Mouse (Mus musculus) neural tube, embryonic 13.5 days (tissue): Measurements from ENCODE around the gene Ip6k2. TPM values are rescaled to one million over a fixed set of nuclear protein-coding genes. Genes with fewer than 3 reads are reported as not detected.
A peak's percentile ranks its signal among the peaks of the same experiment; 100 is the strongest.

Experiments used
- ATAC-seq: fragments of 200-750 bp; cut with Nextera tagmentation; 2 replicates; pipeline ENCODE4 v1.8.0; 2017; ENCODE audit warnings: low read depth, mild to moderate bottlenecking, moderate TSS enrichment, moderate library complexity
- H3K27ac ChIP-seq: fragments of 300-500 bp; sonication (generic); replicated peaks from 2 replicates; pipeline ENCODE4 v1.5.1; 2015; ENCODE audit warnings: moderate library complexity, mild to moderate bottlenecking, inconsistent platforms
- H3K27me3 ChIP-seq: fragments of 300-500 bp; sonication (generic); 2 replicates; pipeline ENCODE4 v1.6.1; 2015; ENCODE audit warnings: mild to moderate bottlenecking, inconsistent platforms
- H3K36me3 ChIP-seq: fragments of 300-500 bp; sonication (generic); 2 replicates; pipeline ENCODE4 v1.6.1; 2015; ENCODE audit warnings: mild to moderate bottlenecking, inconsistent platforms
- H3K4me1 ChIP-seq: fragments of 300-500 bp; sonication (generic); replicated peaks from 2 replicates; pipeline ENCODE4 v1.6.1; 2015; ENCODE audit warnings: inconsistent platforms
- H3K4me2 ChIP-seq: fragments of 300-500 bp; sonication (generic); 2 replicates; pipeline ENCODE4 v1.6.1; 2015; ENCODE audit warnings: inconsistent platforms, mild to moderate bottlenecking, moderate library complexity
- H3K4me3 ChIP-seq: fragments of 300-500 bp; sonication (generic); 2 replicates; pipeline ENCODE4 v1.5.1; 2015; ENCODE audit warnings: mild to moderate bottlenecking, inconsistent platforms
- H3K9ac ChIP-seq: fragments of 300-500 bp; sonication (generic); 2 replicates; pipeline ENCODE4 v1.6.1; 2015; ENCODE audit warnings: moderate library complexity, mild to moderate bottlenecking, inconsistent platforms
- H3K9me3 ChIP-seq: fragments of 300-500 bp; sonication (generic); 2 replicates; pipeline ENCODE4 v1.6.1; 2016; ENCODE audit warnings: inconsistent platforms
- WGBS: fragments of 180-500 bp; shearing (Covaris S2); methylation state at CpG from one replicate; pipeline ENCODE4 v1.1.7; 2015; 5-methylcytosine and 5-hydroxymethylcytosine counted together
- polyA plus RNA-seq: library from polyadenylated mRNA; unstranded; fragments of >200 nt; fragmentation: Nextera tagmentation; extraction: Ambion mirVana; gene quantifications from 2 replicates; pipeline ENCODE4 v1.2.1, GENCODE M21; 2015

Gene Ip6k2
- polyA plus RNA-seq, 1 experiment from 2014 or later = 204 TPM

DNA sequence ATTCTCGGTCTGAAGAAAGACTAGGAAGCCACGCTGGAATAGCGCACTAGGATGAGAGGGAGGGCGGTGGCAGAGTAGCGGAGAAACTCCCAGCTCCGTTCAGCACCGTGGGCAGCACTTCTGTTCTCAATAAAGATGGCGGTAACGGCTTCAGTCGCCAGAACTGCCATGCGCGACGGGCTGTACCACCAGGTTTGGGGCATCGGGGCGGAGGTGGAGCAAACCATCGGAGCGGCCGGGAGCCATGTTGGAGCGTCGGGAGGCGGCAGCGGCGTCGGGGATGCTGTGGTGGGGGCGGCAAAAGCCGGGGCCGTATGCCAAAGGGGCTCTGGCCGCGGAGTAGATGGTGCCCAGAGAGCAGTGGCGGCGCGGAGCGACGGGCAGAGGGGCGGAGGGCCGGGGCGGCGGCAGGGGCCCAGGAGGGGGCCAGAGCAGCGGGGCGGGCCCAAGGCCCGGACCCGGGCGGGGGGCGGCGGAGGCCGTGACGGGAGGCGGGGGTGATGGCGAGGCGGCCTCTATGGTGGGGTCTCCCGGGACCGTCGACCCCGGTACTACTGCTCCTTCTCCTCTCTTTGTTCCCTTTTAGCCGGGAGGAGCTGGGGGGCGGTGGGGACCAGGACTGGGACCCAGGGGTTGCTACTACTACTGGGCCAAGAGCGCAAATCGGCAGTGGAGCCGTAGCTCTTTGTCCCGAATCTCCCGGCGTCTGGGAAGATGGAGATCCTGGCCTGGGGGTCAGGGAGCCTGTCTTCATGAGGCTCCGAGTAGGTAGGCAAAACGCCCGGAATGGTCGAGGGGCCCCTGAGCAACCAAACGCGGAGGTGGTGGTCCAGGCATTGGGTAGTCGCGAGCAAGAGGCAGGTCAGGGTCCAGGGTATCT lies 42.5 kb downstream of the Ip6k2 start, which contains the start of gene Celsr3:
Gene Celsr3, plus strand, starts transcription at position 501 of the 880 bp plus-strand sequence.
- 2% methylated on average over 65 of the region's 70 CpGs for WGBS
- Histone ChIP-seq H3K4me1 (peaks cover 65% of the 10 kb centered on the region), H3K27me3 (peaks cover 59% of the 10 kb centered on the region)

DNA sequence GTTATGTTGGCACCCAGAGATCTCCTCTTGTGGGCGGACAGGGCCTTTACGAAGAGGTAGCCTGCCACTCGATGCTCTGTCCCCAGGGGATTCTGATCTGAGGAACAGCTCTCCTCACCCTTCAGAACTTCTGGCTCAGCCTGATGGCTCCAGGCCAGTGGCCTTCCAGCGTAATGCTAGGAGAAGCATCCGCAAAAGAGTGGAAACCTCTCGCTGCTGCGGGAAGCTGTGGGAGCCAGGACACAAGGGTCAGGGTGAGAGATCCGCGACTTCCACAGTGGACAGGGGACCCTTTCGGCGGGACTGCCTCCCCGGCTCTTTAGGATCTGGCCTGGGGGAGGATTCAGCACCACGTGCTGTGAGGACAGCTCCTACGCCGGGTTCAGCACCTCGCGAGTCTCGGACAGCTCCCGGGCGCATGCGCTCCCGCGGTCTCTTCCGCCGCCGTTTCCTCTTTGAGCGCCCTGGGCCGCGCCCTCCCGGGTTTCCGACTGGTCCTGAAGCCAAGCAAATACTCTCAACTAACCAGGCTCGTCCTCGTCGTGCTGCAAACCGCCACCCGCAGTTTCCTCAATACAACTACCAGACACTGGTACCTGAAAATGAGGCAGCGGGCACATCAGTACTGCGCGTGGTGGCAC lies 43.2 kb downstream of the Ip6k2 start:
- Histone ChIP-seq H3K9ac (peak overlapping the region; percentile 91), H3K36me3 (peaks cover 35% of the 10 kb centered on the region), H3K4me3 (peak overlapping the region; percentile 74), H3K4me1 (peaks cover 72% of the 10 kb centered on the region), H3K4me2 (peak overlapping the region; percentile 97), H3K27ac (peak overlapping the region; percentile 87), H3K27me3 (peaks cover 66% of the 10 kb centered on the region), H3K9me3 (no peaks in the 10 kb centered on the region)
- no peak for ATAC-seq
- WGBS = 1% methylated on average over 39 of the region's 39 CpGs

More for the DNA sequence above, 42.5 kb downstream of the Ip6k2 start, which contains the start of gene Celsr3:
- ATAC-seq = peak; percentile 72
- Histone ChIP-seq H3K4me2 (peak within 1 kb of the TSS; percentile 97), H3K9me3 (no peaks in the 10 kb centered on the region), H3K4me3 (peak within 1 kb of the TSS; percentile 74), H3K36me3 (peaks cover 32% of the 10 kb centered on the region), H3K9ac (peak within 1 kb of the TSS; percentile 91), H3K27ac (peak within 1 kb of the TSS; percentile 87)

DNA sequence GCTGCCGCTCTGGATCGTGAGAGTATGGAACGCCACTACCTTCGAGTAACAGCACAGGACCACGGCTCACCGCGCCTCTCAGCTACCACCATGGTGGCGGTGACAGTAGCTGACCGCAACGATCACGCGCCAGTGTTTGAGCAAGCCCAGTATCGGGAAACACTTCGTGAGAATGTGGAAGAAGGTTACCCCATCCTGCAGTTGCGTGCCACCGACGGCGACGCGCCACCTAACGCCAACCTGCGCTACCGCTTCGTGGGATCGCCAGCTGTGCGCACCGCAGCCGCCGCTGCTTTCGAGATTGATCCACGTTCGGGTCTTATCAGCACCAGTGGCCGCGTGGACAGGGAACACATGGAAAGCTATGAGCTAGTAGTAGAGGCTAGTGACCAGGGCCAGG lies 43.9 kb downstream of the Ip6k2 start:
- peak overlapping the region; percentile 97 for H3K4me2 ChIP-seq
- peaks cover 41% of the 10 kb centered on the region for H3K36me3 ChIP-seq
- peaks cover 79% of the 10 kb centered on the region for H3K4me1 ChIP-seq
- H3K27me3 ChIP-seq = peaks cover 69% of the 10 kb centered on the region
- peak overlapping the region; percentile 91 for H3K9ac ChIP-seq
- ATAC-seq = no peak
- H3K27ac ChIP-seq = peak overlapping the region; percentile 87
- H3K9me3 ChIP-seq = no peaks in the 10 kb centered on the region
- H3K4me3 ChIP-seq = peak overlapping the region; percentile 74
- WGBS = 13% methylated on average over 34 of the region's 34 CpGs

DNA sequence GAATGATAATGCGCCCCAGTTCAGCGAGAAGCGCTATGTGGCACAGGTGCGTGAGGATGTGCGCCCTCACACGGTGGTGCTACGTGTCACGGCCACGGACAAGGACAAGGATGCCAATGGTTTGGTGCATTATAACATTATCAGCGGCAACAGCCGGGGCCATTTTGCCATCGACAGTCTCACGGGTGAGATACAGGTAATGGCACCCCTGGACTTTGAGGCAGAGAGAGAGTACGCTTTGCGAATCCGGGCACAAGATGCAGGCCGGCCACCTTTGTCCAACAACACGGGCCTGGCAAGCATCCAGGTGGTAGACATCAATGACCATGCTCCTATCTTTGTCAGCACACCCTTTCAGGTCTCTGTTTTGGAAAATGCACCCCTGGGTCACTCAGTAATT lies 44.3 kb downstream of the Ip6k2 start:
- Histone ChIP-seq H3K4me2 (peak overlapping the region; percentile 97), H3K4me1 (peaks cover 83% of the 10 kb centered on the region), H3K36me3 (peaks cover 46% of the 10 kb centered on the region), H3K9ac (peak overlapping the region; percentile 91), H3K27ac (no peak overlapping the region), H3K9me3 (no peaks in the 10 kb centered on the region), H3K27me3 (peaks cover 68% of the 10 kb centered on the region), H3K4me3 (peak overlapping the region; percentile 74)
- 59% methylated on average over 18 of the region's 18 CpGs for whole genome bisulfite sequencing
- ATAC-seq = no peak

DNA sequence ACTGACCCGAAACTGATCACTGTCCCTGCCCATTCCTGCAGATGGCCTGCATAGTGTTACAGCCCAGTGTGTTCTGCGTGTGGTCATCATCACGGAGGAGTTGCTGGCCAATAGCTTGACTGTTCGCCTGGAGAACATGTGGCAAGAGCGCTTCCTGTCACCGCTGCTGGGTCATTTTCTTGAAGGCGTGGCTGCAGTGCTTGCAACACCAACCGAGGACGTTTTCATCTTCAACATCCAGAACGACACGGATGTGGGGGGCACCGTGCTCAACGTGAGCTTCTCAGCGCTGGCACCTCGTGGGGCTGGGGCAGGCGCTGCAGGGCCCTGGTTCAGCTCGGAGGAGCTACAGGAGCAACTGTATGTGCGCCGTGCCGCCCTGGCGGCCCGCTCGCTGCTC lies 48.0 kb downstream of the Ip6k2 start:
- WGBS = 8% methylated on average over 23 of the region's 23 CpGs
- Histone ChIP-seq H3K36me3 (peaks cover 83% of the 10 kb centered on the region), H3K4me1 (peaks cover 66% of the 10 kb centered on the region), H3K27me3 (peaks cover 61% of the 10 kb centered on the region), H3K9ac (peak overlapping the region; percentile 49), H3K4me3 (peak overlapping the region; percentile 38), H3K27ac (no peak overlapping the region), H3K4me2 (peak overlapping the region; percentile 74), H3K9me3 (no peaks in the 10 kb centered on the region)
- no peak for ATAC-seq

DNA sequence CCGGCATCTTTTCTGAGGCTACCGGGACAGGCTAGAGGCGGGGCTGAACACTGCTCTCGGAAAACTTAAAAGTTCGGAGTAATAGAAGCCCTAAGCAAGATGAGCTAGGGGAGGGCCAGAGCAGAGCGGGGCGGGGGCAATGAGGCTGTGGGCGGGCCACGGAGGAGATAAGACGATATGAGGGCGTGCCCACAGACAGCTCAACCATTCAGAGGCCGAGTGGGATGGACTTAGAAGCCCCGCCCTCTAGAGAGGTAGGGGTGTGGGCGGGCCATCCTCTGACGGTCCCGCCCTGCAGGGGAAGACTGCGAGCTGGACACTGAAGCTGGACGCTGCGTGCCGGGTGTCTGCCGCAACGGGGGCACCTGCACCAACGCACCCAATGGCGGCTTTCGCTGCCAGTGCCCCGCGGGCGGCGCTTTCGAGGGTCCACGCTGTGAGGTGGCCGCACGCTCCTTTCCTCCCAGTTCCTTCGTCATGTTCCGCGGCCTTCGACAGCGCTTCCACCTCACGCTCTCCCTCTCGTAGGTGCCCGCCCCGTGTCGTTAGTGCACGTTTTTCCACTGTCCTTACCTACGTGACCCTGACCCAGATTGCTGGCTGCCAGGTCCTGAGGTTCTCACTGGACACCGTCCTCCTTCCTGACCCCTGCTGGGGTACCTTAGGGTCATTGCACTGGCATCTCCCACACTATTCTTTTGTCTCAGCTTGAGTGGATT lies 49.0 kb downstream of the Ip6k2 start:
- WGBS = 9% methylated on average over 46 of the region's 46 CpGs
- Histone ChIP-seq H3K9me3 (no peaks in the 10 kb centered on the region), H3K27ac (no peak overlapping the region), H3K36me3 (peaks cover 91% of the 10 kb centered on the region), H3K9ac (peak overlapping the region; percentile 49; the same call in 1 of the 2 replicates), H3K4me1 (peaks cover 57% of the 10 kb centered on the region), H3K4me3 (peak overlapping the region; percentile 38), H3K4me2 (peak overlapping the region; percentile 74), H3K27me3 (peaks cover 58% of the 10 kb centered on the region)
- ATAC-seq = peak; percentile 91

DNA sequence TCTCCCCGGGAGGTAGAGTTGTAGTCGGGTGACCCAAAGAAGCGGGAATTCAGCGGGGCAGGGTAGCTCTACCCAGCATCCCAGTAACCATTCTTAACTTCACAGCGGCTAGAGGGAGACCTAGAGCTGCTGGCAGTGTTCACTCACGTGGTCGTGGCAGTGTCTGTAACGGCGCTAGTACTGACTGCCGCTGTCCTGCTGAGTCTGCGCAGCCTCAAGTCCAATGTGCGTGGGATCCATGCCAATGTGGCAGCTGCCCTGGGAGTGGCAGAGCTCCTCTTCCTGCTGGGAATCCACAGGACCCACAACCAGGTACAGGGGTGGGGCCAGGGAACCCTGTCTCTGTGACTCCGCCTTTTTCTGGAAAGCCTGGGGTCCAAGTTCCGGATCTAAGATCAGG lies 59.4 kb downstream of the Ip6k2 start:
- peak; percentile 24; the same call in 1 of the 2 replicates for ATAC-seq
- peak overlapping the region; percentile 9 for H3K4me2 ChIP-seq
- no peaks in the 10 kb centered on the region for H3K9me3 ChIP-seq
- 16% methylated on average over 14 of the region's 14 CpGs for WGBS
- H3K27ac ChIP-seq = no peak overlapping the region
- H3K4me1 ChIP-seq = 0 out of 2 replicates have a peak, but pooled peaks cover 6% of the 10 kb centered on the region
- no peak overlapping the region for H3K9ac ChIP-seq
- H3K4me3 ChIP-seq = no peak overlapping the region
- H3K36me3 ChIP-seq = peaks cover 100% of the 10 kb centered on the region
- H3K27me3 ChIP-seq = no peaks in the 10 kb centered on the region

DNA sequence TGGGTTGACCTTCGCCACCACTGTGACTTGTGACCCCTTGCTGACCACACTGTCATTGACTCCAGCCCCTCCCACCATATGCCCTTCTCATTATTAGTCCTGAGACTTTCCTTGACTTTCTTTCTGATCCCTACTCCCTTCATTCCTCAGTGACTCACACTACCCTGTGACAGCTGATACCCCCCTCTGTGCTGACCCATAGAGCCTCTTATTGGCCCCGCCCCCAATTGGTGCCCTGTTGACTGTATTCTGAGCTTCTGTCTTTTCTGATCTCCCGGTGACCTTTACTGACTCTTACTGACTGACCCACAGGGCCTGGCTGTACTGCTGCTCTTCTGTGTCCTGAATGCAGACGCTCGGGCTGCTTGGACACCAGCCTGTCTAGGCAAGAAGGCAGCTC lies 61.8 kb downstream of the Ip6k2 start:
- no peak overlapping the region for H3K4me2 ChIP-seq
- H3K9ac ChIP-seq = no peak overlapping the region
- H3K4me1 ChIP-seq = 0 out of 2 replicates have a peak, but pooled peaks cover 6% of the 10 kb centered on the region
- WGBS = 66% methylated on average over 5 of the region's 5 CpGs
- H3K9me3 ChIP-seq = no peaks in the 10 kb centered on the region
- peaks cover 98% of the 10 kb centered on the region for H3K36me3 ChIP-seq
- no peaks in the 10 kb centered on the region for H3K27me3 ChIP-seq
- no peak overlapping the region for H3K4me3 ChIP-seq
- no peak for ATAC-seq
- no peak overlapping the region for H3K27ac ChIP-seq

DNA sequence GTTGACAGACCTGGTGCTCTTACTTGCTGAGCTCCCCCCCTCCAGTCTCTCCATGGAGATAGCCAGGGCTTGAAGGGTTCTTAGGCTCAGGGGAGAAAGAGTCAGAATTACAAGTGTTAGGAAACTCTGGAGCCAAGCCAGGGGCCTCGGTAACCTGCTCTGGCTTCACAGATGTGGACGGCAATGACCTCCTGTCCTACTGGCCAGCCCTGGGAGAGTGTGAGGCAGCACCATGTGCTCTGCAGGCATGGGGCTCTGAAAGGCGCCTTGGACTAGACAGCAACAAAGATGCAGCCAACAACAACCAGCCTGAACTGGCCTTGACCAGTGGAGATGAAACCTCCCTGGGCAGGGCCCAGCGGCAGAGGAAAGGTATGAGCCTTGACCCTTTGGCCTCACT lies 63.8 kb downstream of the Ip6k2 start:
- Histone ChIP-seq H3K27me3 (no peaks in the 10 kb centered on the region), H3K9ac (no peak overlapping the region), H3K36me3 (peaks cover 95% of the 10 kb centered on the region), H3K27ac (no peak overlapping the region), H3K4me3 (no peak overlapping the region), H3K4me2 (no peak overlapping the region), H3K9me3 (no peaks in the 10 kb centered on the region), H3K4me1 (0 out of 2 replicates have a peak, but pooled peaks cover 6% of the 10 kb centered on the region)
- no peak for ATAC-seq
- 91% methylated on average over 4 of the region's 4 CpGs for WGBS

DNA sequence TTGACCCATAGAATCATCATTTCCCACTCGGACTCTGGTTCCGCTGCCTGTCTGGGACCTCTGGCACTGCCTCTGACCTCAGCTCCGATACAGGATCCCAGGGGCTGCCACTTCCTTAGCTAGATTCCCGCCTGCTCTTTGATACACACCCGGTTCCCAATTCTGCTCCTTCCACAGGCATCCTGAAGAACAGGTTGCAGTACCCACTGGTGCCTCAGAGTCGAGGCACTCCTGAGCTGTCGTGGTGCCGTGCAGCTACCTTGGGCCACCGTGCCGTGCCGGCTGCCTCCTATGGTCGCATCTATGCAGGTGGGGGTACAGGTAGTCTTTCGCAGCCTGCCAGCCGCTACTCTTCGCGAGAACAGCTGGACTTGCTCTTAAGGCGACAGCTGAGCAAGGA lies 64.8 kb downstream of the Ip6k2 start:
- Histone ChIP-seq H3K9ac (no peak overlapping the region), H3K27me3 (no peaks in the 10 kb centered on the region), H3K4me3 (no peak overlapping the region), H3K4me2 (no peak overlapping the region), H3K27ac (no peak overlapping the region), H3K9me3 (no peaks in the 10 kb centered on the region), H3K4me1 (peaks cover 6% of the 10 kb centered on the region), H3K36me3 (peaks cover 91% of the 10 kb centered on the region)
- ATAC-seq = no peak
- 83% methylated on average over 17 of the region's 17 CpGs for WGBS

DNA sequence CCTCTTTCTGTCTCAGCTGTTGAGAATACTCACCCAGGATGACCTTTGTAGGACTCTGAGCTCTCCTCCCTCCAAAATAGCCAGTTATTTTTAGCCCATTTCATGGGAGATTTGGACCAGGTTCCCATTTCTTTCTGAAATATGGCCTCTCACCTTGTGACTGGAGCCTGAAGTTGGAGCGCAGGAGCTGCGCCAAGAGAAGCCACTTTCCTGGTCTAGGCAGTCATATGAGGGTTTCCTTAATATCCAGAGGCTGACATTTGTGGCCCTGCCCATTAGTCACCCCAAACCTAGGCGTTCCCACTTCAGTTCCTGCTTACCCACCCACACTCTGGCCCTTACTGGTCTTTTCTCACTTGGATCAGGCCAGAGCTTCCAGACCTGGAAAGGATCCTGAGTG lies 69.4 kb downstream of the Ip6k2 start, which contains the start of gene Slc26a6:
Gene Slc26a6, plus strand, starts transcription at position 308 of the 400 bp plus-strand sequence.
- Histone ChIP-seq H3K4me2 (peak within 1 kb of the TSS; percentile 81), H3K9me3 (no peaks in the 10 kb centered on the region), H3K9ac (peak within 1 kb of the TSS; percentile 80), H3K36me3 (peaks cover 68% of the 10 kb centered on the region), H3K27me3 (no peaks in the 10 kb centered on the region), H3K27ac (peak within 1 kb of the TSS; percentile 87), H3K4me3 (peak within 1 kb of the TSS; percentile 71), H3K4me1 (peaks cover 21% of the 10 kb centered on the region)
- ATAC-seq = no peak
- WGBS = 90% methylated on average over 3 of the region's 3 CpGs
